Mouse (Mus musculus) right cerebral cortex, adult 2 months (tissue): ENCODE data around the gene Poll.

ENCODE experiments used
- DNase-seq, 2 experiments: peaks; one replicate each; pipeline ENCODE4 v3.0.0; 2021 to 2022; ENCODE audit warnings: low spot score in 2 of 2

Poll gene

DNA sequence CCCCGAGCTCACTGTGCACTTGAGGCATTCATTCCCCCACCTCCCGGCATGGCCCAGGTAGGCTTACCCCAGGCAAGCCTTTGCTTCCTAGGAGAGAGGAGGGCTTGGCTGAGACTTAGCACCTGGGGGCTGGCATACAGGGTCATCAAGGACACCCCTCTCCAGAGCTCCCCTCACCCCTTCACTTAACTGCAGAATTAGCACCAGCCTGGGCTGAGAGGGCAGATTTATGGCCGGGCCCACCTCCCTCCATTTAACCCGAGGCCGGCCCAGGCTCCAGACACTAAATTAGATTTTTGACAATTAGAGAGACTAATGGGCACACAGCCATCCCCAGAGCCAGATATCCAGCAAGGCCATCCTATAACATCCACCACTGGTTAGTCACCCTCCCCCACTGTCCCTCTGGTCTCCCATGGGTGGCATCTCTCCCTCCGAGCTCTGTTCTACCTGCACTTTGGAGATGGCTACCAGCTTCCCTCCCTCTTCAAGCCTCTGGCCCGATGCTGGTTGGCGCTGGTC is 25.1 kb downstream of the Poll start:
- no peak for DNase-seq

DNA sequence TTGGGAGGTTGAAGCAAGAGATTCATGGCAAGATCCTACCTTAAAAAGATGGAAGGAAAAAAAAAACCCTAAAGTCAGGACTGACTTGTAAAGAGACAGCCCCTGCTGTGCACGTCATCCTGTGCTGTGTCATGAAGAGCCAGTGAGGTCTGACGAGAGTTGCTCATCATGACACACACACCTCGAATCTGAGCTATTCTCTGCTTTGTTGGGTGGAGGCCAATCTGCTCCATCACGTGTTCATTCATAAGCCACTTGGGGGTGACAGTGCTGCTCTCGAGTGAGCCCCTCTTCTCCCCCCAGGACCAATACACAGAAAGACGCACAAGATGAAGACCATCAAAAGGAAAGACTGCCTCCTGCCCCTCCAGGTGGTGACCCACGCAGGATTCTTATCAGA is 26.7 kb downstream of the Poll start:
- no peak for DNase-seq

DNA sequence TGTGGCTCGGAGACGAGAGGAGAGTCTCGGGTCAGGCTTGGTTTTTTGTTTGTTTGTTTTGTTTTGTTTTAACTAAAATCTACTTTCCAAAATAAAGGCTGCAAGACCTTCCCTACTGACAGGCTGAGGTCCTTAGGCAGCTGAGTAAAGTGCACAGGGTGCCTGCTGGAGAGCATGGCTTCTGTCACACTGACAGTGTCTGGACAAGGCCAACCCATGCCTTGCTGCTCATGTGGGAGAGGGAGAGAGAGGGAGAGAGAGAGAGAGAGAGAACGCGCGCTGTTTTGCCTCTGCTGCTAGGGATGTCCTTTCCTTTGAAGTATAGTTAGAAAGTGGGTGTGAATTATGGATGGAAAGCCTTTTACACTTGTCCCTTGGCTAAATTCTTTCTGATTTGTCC is 28.8 kb downstream of the Poll start:
- no peak for DNase-seq

DNA sequence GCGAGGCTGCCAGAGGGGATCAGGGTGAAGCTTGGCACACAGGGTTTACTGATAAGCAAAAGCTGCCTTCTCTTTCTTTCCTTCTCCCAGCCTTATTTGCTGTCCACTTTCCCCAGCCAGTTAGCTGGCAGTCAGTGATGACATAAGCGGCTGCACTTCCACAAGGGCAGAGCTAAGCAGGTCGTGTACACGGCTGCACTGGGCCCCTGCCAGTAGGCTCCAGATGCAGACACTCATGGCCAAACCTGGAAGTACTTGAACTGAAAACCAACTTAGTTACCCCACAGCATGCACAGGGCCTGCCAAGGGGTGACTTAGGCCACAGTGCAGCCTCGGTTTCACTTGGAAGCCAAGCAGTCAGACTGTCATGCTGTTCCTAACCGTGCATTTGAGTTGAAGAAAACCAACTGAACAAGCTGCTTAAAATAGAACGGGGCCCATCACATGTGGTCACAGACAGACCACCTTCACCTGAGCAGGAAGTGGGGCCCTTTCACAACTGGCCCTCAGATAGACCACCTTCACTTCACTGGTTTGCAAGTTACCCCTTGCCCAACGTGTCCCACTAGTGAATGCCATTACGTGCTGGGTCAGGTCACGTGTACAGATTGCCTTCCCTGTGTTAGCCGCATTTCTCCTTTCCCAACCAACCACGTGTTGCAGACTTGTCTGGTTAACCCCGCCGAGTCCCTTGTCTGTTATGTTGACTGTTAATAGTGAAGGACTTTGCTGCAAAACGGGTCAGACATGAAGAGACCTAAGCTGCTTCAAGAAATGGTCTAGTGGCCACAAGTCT is 29.9 kb downstream of the Poll start:
- DNase-seq, result no peak

DNA sequence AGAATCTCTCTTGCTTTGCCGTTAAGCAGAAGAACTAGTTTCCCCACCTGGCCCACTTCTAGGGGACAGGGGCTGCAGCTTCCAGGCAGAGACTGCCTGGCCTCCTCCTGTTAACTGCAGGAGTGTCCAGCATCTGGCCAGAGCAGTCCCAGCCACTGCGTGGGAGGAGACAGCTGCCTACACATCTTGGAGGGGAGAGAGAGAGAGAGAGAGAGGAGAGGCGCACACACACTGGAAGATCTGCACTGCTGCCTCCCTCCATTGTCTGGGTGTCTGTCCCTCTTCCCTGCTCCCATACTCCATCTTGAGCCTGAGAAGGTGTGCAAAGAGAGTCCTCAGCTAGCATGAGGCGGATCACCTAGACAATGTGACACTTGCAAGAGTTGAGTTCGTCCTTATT is 31.0 kb downstream of the Poll start:
- no peak for DNase-seq

DNA sequence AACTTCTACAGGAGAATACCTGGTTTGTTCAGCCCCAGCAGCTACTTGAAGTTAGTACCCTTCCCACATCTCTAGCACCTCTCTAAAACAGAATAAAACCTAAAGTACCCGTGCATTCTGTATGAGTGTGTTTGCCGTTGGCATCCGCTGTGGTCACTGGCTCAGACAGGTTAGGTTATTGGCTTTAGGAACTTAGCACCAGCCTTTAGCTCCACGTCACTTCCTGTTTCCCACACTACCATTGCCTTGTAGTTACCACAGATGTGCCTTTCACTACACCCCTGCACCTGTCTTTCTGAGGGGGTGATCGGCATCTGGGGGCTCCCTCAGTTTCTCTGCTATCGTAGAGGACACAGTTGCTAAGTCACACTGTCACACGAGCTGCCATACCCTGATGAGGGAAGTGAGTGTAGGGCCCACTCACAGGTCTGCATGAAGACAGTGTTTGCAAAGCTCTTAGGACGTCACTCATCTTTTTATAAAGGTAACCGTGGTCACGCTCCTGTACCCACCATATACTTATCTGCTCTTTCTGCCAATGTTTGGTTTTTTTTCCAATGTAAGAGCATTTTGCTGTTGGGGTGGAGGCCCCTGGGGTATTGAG is 32.3 kb downstream of the Poll start:
- DNase-seq, result no peak

DNA sequence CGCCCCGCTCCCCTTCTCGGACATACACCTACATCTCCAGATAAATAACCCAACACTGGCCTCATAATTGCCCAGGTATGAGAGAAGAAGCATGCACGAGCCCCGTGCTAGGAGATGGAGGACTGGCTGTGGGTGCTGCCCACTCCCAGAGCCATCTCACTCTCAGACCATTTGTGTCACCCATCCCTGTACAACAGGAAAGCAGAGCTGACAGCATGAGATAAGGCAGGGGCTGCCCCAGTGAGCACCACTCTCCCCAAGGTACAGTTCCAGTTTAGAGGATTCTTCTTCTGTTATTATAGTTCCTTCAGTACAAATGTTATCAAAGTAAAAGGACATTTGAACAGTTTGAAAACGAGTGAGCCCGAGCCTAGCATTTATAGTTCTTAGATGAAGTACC is 32.9 kb downstream of the Poll start:
- DNase-seq, result no peak

DNA sequence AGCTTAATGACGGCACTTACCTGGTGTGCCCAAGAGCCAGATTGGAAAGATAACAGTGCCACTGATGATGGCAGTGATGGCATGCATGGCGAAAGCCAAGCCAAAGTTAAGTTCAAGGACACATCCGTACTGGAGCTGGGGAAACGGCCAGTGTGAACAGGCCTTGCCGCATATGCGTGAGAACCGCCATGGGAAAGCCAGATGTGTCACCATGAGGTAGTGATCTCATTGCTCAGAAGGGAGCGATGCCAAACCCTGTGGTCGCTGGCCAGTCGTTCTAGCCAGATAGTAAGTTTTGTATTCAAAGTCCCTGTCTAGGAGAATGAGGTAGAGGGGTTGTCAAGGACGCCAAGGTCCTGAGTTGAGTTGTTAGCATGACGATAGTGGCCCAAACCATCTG is 44.1 kb downstream of the Poll start:
- DNase-seq, result no peak

DNA sequence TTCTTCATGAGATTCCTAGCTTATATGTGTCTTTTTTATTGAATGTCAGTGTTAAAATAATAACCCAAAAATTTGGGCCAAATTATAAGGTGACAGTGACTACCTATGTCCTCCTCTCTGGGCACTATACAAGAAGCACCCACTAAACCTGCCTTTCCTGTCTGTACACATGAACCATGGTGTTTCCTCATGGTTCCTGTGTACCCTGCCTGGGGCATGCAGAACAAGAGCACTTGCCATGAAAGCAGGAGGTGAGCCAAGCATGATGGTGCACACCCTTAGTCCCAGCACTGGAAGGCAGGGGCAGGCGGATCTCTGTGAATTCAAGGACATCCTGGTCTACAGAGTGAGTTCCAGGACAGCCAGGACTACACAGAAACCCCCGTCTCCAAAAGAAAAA is 45.0 kb downstream of the Poll start:
- no peak for DNase-seq

DNA sequence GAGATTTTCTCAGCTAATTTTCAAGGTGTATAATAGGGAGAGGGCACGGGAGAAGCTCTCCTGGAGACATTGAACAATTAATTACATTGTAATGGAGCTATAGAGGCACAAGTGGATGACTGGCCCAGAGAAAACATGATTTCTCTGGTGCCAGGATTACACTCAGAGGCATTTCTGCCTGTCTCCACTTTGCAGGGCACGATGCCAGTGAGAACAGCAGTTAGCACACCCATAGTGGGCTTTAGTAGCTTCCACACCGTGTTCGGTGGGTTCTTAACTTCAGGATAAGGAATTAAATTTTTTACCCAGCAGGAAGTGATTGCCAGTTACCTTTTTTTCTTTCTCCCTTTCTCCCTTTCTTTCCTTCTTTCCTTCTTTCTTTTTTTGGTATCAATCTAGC is 48.9 kb downstream of the Poll start:
- DNase-seq, result no peak

DNA sequence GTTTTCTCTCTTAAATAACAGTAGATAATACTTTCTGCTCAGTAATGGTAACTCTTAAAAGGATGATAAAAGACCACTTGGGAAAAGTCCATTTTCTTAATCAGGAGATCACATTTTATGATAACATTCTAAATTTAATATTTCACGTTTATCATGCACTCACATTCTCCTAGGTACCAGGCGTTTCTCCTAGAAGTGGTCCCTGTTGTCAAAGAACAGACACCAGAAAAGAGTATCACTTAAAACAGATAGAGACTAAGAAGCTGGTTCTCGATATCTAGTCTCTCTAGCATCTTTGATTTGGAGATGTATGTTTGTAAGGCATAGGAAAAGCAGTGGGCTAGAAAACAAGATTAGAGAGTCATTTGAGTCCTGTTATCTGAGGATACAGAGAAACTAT is 49.7 kb downstream of the Poll start:
- DNase-seq, result no peak

DNA sequence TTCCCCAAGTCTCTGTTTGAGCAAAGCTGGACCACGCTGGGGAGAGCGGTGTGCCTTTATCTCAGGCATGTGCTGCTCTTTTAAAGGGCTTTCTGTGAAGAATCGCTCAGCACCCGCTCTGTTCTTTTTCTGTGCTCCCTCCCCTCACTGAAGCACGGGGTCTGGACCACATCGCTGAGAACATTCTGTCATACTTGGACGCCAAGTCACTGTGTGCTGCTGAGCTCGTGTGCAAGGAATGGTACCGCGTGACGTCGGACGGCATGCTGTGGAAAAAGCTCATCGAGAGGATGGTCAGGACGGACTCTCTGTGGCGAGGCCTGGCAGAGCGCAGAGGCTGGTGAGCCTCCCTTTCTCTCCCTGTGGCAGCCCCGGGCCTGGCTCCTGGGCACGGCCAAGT is 52.8 kb downstream of the Poll start:
- DNase-seq, result no peak

DNA sequence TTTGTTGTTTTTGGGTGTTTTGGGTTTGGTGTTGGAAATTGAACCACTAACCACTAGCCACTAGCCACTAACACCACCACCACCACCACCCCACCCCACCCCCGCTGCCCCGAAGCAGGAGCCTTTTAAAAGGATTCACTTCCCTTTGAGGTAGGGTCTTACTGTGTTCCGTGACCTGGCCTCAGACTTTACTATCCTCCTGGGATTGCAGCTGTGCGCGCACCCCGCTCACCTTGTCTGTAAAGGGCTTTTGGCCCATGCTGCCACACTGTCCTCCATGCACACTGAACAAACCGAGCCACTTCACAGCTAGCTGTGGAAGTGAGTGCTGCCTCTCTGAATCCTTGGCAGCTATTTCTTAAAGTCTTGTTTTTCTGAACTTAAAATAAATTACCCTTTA is 54.9 kb downstream of the Poll start:
- DNase-seq, result no peak
